Mouse (Mus musculus): ENCODE measurements at regions not wholly inside any gene's neighbourhood (a gene's known extent, or its start where the extent isn't known, plus 50 kb on each side); places are given as distances from the start of the nearest gene placed in this dataset.
A peak's percentile ranks its signal among the peaks of the same experiment; 100 is the strongest.

DNA sequence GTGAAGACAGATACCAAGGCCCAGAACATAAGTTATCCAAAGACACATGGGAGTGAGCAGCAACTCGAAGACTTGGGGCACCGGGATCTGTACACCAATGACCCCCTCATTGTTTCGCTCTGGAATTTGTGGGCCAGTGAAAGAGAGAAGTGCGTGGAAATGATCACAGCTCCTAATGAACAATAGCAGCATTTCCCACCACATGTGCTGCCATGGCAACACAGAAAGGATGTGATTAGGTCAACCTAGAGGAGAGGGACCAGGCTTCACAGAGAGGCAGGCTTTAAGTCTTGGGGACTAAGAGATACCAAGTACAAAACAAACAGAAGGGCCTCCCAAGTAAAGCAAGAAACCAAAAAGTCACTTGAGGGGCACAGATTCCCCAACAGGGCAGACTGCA, 339.3 kb upstream of the Kazn start:
- DNase-seq (ENCODE audit: inconsistent age in 2 of 2, low spot score in 1 of 2): no peak

DNA sequence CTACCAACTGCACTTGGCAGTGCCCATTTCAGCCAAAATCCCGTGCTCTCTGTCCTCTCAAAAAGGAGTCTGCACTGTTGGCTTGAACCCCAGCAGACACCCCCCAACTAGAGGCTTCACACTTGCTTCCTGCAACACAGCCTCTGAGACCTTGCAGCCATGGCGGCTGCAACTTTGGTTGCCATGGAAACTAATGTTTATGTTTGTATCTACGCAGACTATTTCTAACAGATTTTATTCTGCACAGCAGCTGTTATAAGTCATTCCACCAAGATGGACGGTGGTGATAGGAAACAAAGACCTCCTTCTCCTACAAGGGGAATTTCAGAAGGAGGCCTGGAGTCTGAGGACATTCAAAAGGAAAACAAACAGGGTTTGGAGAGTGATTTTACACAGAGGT, 338.3 kb upstream of the Kazn start:
- DNase-seq (ENCODE audit: inconsistent age in 2 of 2, low spot score in 1 of 2): no peak

DNA sequence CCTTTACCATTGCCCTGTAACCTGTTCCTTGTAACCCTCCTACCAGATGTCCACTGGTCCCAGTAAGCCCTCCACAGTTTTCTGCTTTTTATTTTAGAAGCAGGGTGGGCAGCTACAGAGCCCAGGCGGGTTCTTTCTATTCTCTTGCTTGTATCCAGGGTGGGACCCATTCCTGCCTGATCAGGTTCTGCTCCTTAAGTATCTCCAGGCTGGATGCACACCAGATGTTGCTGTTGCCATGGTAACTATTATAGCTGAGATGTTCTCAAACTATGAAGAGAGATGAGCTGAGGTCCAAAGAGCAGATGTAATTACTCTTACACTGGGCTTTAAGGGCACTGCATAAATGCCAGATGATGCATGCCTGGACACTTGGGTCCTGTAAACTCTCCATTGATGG, 335.3 kb upstream of the Kazn start:
- no peak for DNase-seq (ENCODE audit: inconsistent age in 2 of 2, low spot score in 1 of 2)

DNA sequence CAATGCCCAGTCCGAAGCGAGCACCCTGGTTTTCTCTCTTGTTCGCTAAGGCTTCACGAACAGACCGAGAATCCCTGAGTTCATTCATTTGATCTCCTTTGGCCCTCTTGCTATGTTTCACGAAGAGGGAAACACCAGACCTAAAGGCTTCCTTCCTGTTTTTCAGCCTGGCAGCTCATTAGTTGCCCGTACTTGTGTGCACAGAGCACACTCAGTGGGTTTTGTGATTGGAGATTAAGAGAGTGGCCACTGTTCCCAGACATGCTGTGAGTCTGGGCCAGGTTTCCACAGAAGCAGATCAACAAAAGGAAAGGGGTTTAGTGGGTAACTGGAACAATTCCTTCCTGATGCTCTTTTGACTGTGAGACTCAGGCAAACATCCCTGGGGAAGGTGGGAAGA, 331.5 kb upstream of the Kazn start:
- no peak for DNase-seq (ENCODE audit: inconsistent age in 2 of 2, low spot score in 1 of 2)

DNA sequence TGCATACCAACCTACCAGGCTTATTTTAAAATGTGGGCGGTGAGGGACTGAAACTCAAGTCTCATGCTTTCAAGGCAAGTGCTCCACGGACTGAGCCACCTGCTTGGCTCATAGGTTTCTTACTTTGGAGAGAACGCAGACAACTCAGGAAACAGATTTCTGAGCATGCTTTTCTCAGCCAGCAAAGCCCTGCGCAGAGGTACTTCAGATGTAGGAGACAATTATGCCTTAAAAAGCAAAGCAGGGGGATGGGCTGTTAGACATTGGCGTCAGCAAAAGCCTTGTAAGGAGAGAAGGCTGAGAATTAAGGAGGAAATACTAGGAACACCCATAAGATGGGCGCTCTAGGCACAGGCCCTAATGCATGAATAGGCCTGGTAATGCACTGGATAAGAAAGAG, 329.4 kb upstream of the Kazn start:
- DNase-seq (ENCODE audit: inconsistent age in 2 of 2, low spot score in 1 of 2): no peak

DNA sequence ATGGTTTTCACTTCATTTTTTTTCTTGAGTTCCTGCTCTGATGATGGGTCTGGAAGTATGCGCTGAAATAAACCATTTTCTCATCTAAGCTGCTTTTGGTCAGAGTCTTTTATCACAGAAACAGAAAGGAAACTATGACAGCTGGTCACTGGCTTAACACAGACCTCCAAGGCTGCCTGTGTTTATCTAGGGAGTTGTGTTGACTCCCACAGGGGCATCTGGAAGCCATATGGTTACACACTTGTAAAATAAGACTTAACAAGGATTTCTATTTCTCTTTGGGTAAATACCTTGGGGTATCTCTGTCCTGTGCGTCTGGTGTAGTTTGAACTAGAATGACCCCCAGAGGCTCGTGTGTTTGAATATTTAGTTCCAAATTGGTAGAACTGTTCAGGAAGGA, 315.5 kb upstream of the Kazn start:
- DNase-seq (ENCODE audit: inconsistent age in 2 of 2, low spot score in 1 of 2): no peak

DNA sequence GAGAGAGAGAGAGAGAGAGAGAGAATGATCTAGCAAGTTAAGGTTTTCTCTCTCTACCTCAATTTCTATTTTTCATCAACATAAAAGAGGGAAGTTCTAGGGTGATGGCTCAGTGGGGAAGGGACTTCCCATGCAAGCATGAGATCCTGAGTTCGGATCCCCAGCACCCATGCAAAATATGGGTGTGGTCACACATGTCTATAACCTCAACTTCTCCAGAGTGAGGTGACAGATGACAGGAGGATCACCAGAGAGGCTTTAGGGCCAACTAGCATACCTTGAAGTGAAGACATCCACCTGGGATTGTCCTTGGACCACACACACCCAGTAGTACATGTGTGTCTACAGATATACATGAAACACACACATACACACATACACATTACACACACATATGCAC, 306.7 kb upstream of the Kazn start:
- DNase-seq (ENCODE audit: inconsistent age in 2 of 2, low spot score in 1 of 2): no peak

DNA sequence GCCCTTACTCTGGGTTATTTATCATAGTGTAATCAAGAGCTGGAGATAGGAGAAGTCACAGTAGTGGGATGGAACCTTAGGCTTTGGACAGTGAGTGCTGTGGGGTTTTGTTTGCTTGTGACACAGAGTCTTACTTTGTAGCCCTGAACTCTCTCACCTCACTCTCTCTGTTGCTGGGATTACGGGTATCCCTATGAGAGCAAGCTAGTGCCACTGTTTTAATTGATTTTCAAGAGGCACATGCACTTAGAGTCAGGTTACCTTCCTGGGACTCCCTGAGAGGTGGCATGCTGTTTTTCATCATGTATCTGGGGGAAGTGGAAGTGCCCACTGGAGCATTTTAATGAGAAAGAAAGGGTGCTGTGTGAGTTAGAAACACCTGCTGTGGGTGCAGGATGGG, 306.0 kb upstream of the Kazn start:
- no peak for DNase-seq (ENCODE audit: inconsistent age in 2 of 2, low spot score in 1 of 2)

DNA sequence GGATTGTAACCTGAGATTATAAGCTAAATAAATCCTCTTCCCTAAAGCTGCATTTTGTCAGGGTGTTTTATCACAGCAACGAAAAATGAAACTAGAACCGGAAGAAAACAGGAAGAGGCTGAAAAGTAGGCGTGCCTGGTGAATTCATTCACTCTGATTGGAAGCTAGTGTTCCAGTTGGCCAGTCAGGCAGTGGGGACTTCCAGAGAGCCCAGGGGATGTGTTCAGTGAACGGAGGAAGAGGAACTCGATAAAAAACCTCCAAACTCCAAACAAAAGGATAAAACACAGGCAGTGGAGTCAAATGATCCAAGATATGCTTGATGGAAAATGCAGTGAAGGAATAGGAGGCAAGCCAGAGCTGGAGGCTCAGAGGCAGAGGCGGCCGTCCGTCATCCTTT, 305.5 kb upstream of the Kazn start:
- no peak for DNase-seq (ENCODE audit: inconsistent age in 2 of 2, low spot score in 1 of 2)

DNA sequence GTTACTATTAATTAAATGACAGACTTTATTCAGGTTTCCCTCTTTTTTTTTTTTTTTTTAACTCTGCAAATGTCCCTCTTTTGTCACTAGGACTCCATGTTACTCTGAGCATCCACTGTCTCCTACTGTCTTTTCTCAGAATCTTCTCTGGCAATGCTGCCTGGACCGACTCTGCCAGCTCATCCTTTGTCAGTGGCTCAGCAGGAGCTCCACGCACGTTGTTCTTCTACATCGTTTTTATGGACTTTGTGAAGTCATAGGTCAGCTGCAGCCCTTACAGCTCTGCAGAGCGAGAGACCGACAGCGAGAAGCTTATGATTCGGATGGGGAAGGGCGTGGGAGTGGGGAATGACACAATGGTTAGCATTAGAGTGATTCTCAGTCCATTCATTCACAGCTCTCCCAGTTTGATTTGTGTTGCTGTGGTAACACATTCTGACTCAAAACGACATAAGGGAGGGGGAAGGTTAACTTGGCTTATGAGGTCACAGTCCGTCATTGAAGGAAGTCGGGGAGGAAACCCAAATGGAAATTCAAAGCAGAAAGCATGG, 300.1 kb upstream of the Kazn start:
- no peak for DNase-seq (ENCODE audit: inconsistent age in 2 of 2, low spot score in 1 of 2)

DNA sequence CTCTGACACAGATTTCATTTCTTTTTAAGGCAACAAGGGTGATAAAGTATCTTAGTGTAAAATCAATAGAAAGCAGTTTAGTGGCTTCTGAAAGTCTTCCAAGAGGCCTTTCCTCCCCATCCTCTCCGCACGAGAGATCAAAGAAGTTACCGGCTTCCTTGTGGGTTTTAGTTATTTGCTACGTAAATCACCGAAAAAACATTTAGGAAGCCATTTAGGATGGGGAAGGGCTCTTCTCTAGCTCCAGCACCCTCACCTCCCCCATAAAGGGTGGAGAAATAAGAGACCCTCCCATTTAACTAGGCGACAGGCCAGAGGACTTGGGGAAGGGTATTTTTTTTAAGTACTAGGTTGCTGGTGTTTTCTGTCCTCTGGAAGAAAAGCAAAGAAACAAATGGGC, 287.9 kb upstream of the Kazn start:
- no peak for DNase-seq (ENCODE audit: inconsistent age in 2 of 2, low spot score in 1 of 2)

DNA sequence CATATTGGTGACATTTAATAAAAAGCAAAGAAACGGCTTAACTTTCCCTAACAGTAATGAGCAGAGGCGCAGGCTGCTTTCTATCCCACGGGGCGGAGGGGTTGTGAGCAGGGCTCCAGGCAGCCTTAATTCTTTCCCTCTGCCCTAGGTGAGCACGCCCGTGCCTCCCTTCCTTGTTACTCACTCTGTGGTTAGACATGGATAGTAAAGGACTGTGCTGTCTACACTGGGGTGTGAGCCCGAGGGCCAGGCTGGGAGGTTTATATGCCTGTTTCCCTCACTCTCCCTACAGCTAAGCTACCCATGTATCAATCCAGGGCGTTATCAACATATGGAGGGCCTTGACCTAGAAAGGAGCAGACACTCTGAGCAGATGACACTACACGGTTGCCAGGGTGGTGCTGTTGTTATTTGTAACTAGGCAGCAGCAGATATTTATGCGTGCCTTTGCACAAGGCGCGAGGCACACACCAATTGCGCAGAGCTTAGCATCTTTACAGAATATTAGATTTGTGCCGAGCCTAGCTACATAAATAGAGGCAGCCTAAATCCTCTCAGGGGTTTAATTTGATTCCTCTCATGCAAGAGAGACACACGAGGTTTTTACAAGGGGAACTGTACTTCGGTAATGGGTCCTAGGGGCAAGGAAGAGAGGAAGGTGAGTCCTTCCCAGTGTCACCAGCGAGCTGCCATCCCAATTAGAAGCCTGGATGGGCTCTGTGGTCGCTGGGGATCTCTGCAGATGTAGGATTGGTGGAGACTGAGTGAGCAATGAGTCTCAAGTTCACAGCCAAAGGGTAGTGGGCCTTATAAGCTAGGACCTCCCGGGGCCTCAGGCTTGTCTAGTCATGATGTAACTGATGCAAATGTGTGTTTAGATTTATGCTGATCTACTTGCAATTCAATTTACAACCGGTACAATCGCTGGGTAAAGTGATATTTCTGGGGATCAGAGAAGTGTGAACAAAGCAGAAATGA, 278.6 kb upstream of the Kazn start:
- DNase-seq (ENCODE audit: inconsistent age in 2 of 2, low spot score in 1 of 2): peak; percentile 19 to 70

DNA sequence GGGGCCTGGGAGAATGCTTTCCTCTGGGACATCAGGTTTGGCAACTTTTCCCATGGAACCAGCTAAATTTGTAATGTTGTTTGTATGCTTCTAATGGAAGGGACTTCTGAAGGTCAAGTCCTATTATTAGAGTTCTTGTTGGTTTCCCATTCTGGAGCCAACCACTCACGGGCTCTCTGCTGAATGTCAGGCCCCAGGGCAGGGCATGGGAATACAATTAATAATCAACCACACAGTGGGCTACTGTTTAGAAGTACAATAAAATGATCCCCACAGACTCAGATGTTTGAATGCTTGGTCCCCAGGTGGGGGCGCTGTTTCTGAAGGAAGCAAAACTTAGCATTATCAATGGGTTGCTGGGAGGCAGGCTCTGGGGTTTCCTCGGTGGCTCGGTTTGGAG, 275.6 kb upstream of the Kazn start:
- DNase-seq (ENCODE audit: inconsistent age in 2 of 2, low spot score in 1 of 2): no peak

DNA sequence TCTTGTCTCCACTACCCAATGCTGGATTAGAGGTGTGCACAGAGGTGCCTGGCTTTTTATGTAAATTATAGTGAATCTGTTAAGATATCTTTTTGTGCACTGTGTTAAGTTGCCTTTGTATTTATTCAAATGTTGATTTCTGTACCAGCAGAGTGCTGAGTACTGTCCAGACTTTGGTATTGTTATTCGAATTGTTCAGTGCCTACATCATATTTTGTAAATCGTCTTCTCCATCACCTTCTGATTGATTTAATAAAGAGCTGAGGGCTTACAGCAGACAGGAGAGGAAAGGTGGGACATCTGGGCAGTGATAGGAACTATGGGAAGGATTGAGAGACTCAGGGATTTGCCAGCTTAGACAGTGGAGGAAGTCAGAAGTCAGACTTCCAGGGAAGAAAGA, 270.2 kb upstream of the Kazn start:
- no peak for DNase-seq (ENCODE audit: inconsistent age in 2 of 2, low spot score in 1 of 2)

DNA sequence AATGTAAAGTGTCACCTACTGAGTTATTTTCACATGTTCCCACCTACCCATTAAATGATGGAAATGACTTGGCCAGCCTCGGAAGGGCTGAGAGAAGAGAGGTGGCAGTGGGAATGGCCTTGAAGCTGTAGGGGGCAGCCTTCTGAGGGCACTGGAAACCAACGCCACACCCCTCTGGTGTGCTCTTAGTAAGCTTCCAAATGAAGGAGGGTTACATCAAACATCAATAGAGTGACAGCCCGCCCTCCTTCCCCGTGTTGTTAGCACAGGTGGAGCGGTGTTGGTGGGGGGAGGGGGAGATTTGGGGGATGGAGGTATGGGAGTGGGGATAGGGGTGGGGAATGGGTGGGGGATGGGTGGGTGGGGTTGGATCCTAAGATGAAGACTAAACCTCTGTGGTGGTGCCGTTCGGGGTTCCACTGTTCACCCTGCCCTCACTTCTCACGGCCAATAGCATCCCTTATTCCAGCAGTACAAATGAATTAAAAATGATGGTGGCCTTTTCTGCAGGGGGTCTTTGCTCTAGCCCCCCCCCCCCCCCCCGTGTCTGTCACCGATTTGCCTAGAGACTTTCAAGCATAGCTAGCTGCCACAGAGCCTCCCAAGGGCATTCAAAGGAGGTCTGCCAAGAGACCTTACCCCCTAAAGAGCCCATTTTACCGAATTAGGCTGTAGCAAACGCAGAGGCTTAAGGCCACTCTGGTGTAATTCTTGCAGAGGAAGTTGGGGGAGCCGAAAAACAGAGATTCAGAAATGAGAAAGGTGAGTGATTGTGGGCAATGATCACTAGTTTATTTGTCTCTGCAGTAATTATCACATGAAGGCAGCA, 267.4 kb upstream of the Kazn start:
- no peak for DNase-seq (ENCODE audit: inconsistent age in 2 of 2, low spot score in 1 of 2)

DNA sequence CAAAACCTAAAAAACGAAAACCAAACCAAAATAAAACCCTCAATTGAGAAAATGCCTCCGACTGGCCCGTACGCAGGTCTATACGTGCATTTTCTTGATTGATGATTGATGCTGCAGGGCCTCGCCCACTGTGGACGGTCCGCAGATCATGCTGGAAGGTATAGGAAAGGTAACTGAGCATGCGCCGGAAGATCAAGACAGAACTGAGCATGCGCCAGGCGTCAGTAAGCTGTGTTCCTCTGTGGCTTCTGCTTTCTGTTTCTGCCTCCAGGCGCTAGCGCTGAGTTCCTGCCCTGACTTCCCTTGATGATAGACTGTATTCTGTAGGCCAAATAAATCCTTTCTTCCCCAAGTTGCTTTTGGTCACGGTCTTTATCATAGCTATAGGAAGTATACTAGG, 264.6 kb upstream of the Kazn start:
- no peak for DNase-seq (ENCODE audit: inconsistent age in 2 of 2, low spot score in 1 of 2)

DNA sequence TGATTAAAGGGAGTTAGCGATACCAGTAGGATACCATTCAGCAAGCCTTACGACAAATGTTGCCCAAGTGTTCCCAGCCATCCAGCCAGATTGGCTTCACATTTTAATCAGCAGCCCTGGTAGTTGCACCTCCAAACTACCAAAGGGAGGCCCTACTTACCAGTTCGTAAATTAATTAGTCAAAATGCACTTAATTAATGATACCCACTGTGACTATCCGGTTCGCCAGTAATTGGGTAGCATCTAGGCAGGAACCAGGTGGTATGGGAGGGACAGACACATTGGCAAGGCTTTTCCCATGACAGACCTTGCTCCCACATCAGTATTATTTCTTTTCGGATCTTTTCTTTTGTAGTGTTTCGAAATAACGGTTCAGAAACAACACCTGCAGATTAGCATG, 262.0 kb upstream of the Kazn start:
- no peak for DNase-seq (ENCODE audit: inconsistent age in 2 of 2, low spot score in 1 of 2)

DNA sequence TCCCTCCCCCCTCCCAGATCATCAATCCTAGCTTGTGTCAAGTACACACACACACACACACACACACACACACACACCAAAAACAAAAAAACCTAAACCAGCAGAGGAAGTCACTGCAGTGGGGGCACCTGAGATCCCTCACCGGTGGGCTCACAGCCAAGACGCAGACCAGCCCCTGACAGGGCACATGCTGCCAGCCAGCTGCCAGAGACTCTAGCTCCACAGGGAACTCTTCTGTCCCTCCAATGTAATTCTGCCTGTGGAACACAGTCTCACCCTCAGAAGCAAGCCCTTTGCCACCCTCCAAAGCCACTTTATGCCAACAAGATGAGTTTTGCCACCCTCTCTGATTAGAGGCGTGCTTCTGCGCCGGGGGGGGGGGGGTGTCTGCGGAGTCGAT, 261.3 kb upstream of the Kazn start:
- no peak for DNase-seq (ENCODE audit: inconsistent age in 2 of 2, low spot score in 1 of 2)

DNA sequence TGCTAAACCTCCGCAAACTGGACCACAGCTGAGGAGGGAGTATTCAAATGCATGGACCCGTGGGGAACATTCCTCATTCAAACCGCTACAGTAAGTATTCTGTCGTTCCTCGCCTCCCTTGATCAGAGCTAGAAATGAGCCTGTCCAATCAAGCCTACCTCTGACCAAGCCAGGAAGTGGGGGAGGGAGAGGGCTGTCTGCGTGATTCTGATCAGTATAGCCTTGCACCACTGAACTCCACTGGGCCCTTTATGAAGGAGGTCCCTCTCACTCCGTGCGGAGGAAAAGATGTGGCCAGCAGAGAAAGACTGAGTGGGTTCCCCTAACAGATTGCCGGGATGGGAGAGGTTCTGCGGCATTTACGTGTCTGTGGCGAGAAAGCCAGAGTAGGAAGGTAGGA, 257.4 kb upstream of the Kazn start:
- DNase-seq (ENCODE audit: inconsistent age in 2 of 2, low spot score in 1 of 2): no peak

DNA sequence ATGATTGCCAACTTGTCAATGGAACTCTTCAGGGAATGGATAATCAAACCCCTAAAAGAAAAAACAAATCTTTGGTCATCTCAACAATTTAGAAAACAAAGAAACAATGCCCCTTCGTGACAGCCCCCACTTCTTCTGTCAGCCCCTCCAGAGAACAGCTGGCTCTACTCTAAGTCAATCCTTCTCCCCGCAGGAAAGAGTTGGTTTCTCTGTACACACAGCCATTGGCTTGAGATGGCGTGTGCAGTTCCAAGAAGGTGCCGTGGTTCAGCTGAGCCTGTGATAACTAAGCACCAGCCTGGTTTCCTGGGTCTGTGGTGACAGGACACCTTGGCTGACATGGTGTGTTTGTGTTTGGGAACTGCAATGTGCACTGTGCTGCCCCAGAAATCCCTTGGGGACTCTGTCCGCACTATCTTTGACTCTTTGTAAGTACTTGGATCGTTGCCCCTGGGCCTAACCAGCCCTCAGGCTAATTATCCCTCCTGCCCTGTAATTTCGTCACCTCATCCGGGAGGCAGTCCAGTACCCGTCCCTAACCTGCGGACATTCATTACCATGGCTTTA, 253.8 kb upstream of the Kazn start:
- DNase-seq (ENCODE audit: inconsistent age in 2 of 2, low spot score in 1 of 2): peak in 1 of 2 experiments; percentile 52

DNA sequence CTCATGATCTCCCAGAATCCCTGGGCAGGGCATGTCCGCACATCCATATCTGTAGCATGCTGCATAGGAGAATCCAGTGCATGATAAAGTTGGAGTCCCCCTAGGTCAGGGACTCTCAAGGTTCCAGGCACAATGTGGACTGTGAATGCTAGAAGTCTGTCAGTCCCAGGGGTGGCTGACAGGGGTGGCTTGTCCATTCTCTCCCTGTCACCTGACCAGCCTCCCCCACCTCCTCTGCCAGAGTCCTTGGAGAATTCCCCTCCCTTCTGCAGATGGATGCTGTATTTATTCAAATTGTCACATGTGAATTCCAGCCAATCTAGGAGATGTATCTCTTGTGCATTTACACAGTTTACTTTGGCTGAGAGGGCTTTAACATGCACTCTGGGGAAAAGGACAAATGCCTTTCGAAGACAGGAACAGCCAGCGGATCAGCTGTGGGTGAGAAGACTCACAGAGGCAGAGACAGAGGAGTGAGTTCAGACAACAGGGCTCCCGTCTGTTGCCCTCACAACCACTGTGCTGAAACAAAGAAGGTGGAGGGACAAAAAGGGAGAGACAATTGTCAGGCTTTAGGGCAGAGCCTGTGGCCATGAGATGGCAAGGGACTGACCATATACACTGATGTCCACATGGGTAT, 246.7 kb upstream of the Kazn start:
- no peak for DNase-seq (ENCODE audit: inconsistent age in 2 of 2, low spot score in 1 of 2)

Measured in adrenal gland, adult (tissue).